ENCODE assay signal across 29 mouse cellular contexts in the genomic region with DNA sequence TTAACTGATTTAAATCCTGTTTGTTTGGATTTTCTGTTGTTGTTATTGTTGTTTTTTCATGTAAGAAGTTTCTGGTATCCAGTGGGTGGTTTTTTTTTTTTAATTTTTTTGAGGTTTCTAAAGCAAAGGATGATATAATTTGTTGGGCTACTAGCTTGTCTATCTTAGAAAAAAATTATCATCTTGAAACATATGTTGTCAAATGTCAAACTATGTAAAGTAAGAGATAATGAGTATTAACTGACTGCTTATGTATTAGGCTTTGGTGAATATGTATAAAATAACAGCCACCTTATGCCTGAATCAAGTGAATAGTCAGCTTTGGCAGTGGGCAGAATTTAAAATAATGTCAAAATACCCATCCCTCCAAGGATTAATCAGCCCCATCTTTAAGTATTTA.
"Had no signal": no experiment of that assay in that cellular context is flagged by ENCODE, and none has a peak within 500 bp of the region (broad histone marks: within the 10 kb centered on the region; RNA-seq: fewer than 3 reads in every experiment).

No protein-coding gene starts in this region.

- ATAC-seq: liver, embryonic 12.5 days; liver, postnatal 0 days; lung, postnatal 0 days; midbrain, embryonic 13.5 days; midbrain, embryonic 15.5 days; midbrain, embryonic 16.5 days had no signal

- H3K27ac ChIP-seq: limb, embryonic 10.5 days; limb, embryonic 12.5 days; limb, embryonic 13.5 days; limb, embryonic 15.5 days; liver, embryonic 12.5 days; liver, embryonic 13.5 days; liver, embryonic 14.5 days; liver, embryonic 15.5 days; lung, embryonic 15.5 days; macrophage; midbrain, embryonic 10.5 days; midbrain, embryonic 12.5 days; midbrain, embryonic 13.5 days; midbrain, embryonic 15.5 days had no signal

- DNase-seq: left cerebral cortex, postnatal 4 days; liver; liver, embryonic 13.5 days; liver, postnatal 0 days; lung, adult 18-20 months; lung, adult 2 months; lung, embryonic 14.5 days; lung, postnatal 10 days; lung, postnatal 14 days; lung, postnatal 36 days; lung, postnatal 4 days; midbrain, embryonic 14.5 days had no signal

- H3K9ac ChIP-seq: limb, embryonic 12.5 days; limb, embryonic 13.5 days; limb, embryonic 15.5 days; liver, embryonic 12.5 days; liver, embryonic 13.5 days; liver, embryonic 14.5 days; liver, embryonic 15.5 days; liver, postnatal 0 days; lung, embryonic 14.5 days; lung, embryonic 15.5 days; midbrain, embryonic 12.5 days; midbrain, embryonic 13.5 days; midbrain, embryonic 15.5 days had no signal

- H3K27me3 ChIP-seq: limb, embryonic 12.5 days; limb, embryonic 13.5 days; limb, embryonic 15.5 days; liver, embryonic 12.5 days; liver, embryonic 13.5 days; liver, embryonic 15.5 days; lung, embryonic 15.5 days; megakaryocyte, embryonic 14.5 days; midbrain, embryonic 12.5 days; midbrain, embryonic 13.5 days; midbrain, embryonic 15.5 days had no signal

- H3K4me1 ChIP-seq: limb, embryonic 10.5 days; limb, embryonic 12.5 days; limb, embryonic 13.5 days; limb, embryonic 15.5 days; liver, embryonic 12.5 days; liver, embryonic 13.5 days; liver, embryonic 15.5 days; lung, embryonic 15.5 days; midbrain, embryonic 10.5 days; midbrain, embryonic 12.5 days; midbrain, embryonic 13.5 days; midbrain, embryonic 15.5 days had no signal

- H3K4me3 ChIP-seq: limb, embryonic 10.5 days; limb, embryonic 12.5 days; limb, embryonic 13.5 days; limb, embryonic 15.5 days; liver, embryonic 12.5 days; liver, embryonic 13.5 days; liver, embryonic 15.5 days; lung, embryonic 15.5 days; megakaryocyte, embryonic 14.5 days; midbrain, embryonic 10.5 days; midbrain, embryonic 12.5 days; midbrain, embryonic 13.5 days; midbrain, embryonic 15.5 days; myocyte had no signal

- H3K36me3 ChIP-seq: limb, embryonic 10.5 days; limb, embryonic 12.5 days; limb, embryonic 13.5 days; limb, embryonic 15.5 days; liver, embryonic 12.5 days; liver, embryonic 13.5 days; liver, embryonic 15.5 days; lung, embryonic 15.5 days; midbrain, embryonic 10.5 days; midbrain, embryonic 12.5 days; midbrain, embryonic 13.5 days; midbrain, embryonic 15.5 days had no signal

- H3K9me3 ChIP-seq: limb, embryonic 10.5 days; limb, embryonic 12.5 days; limb, embryonic 13.5 days; limb, embryonic 15.5 days; liver, embryonic 12.5 days; liver, embryonic 13.5 days; liver, embryonic 15.5 days; lung, embryonic 15.5 days; megakaryocyte, embryonic 14.5 days; midbrain, embryonic 10.5 days; midbrain, embryonic 12.5 days; midbrain, embryonic 13.5 days; midbrain, embryonic 15.5 days had no signal
